Mouse (Mus musculus): Measurements from ENCODE around the gene Triobp. TPM values are rescaled to one million over a fixed set of nuclear protein-coding genes. Genes with fewer than 3 reads are reported as not detected.
"Not testable (repeated sequence)": the region's sequence is repeated elsewhere in the genome, so short reads cannot be mapped to it uniquely, and the experiment has no call there.

Gene Triobp
- polyA plus RNA-seq, 1 experiment from 2014 or later, result 44.9 TPM

DNA sequence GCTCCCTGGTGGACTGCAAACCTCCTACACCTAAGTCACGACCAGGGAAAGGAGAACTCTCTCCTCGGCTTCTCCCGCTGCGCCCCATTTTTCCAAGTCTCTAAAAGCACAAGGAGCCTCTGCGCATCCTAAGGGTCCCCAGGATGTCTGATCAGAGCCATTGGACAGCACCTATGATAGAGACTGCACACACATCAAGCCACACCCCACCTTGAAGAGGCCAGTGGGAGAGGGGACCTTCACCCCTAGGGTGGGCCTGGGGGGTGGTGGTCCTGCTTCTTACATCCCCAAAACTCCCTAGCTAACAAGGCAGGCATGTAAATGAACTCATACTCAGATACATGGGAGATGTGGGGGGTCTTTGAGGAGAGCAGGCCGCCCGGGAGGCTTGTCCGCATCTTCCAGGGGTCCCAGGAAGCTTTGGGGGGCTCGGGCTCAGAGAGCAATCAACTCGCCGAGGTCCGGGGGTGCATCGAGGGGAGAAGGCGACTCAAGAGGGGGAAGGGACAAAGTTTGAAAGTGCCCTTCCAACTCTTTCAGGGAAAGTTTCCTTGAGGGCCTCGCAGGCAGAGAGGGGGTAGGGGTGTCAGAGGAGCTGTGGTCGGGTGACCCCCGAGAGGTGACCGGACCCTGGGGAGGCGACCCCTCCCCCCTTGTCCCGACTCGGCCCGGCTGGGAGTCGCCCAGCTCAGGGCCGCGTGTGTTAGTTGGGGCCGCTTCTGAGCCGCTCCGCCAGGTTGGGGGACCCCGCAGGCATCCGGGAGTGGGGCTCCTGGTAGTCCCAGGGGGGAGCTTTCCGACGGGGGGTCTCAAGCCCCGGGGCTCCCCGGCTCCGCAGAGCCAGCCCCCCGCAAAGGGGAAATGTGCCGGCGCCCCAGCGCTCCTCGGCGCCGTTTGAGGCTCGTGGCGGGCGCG is 80.0 kb downstream of the Triobp start:
- ATAC-seq (ENCODE audit: borderline replicate concordance, extremely low read depth, low FRiP score, low TSS enrichment), result 0 out of 2 replicates have a peak, but pooled peaks have one; percentile 17
- peak overlapping the region; percentile 98 for H3K9ac ChIP-seq
- no peaks in the 10 kb centered on the region for H3K27me3 ChIP-seq
- H3K9me3 ChIP-seq, result no peaks in the 10 kb centered on the region
- peak overlapping the region; percentile 83 for H3K4me3 ChIP-seq
- peak overlapping the region; percentile 95 for H3K27ac ChIP-seq
- peaks cover 36% of the 10 kb centered on the region for H3K4me1 ChIP-seq
- H3K4me2 ChIP-seq, result peak overlapping the region; percentile 98
- WGBS, result 6% methylated on average over 45 of the region's 46 CpGs
- no peaks in the 10 kb centered on the region for H3K36me3 ChIP-seq

DNA sequence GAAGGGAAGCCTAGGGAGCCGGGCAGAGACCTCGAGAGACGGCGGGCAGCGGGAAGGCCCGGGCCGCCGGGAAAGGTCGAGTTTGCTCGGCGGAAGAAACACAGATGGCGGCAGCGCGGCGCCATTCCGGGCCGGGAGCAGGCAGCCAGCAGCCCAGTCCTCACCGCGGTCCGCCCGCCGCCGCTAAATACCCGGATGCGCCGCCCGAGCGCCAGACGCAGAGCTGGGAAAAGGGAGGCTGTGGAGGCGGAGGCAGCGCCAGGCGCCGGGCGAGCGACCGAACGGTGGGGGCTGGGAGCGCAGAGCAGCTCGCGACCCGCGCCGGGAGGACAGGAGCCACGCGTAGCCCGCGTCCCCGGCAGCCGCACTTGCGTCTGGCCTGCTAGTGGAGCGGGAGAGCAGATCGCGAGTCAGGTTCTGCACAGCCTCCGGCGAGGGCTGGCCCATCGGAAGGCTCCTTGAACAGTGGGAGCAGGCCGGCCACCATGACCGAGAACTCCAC is 80.8 kb downstream of the Triobp start, which contains the start of gene H1f0:
Gene H1f0, plus strand, starts transcription at position 214 of the 502 bp plus-strand sequence.
- whole genome bisulfite sequencing, result under 1% methylated on average over 58 of the region's 58 CpGs
- H3K27me3 ChIP-seq, result no peaks in the 10 kb centered on the region
- no peaks in the 10 kb centered on the region for H3K36me3 ChIP-seq
- peak within 1 kb of the TSS; percentile 98 for H3K4me2 ChIP-seq
- peak; percentile 85 for ATAC-seq (ENCODE audit: borderline replicate concordance, extremely low read depth, low FRiP score, low TSS enrichment)
- peak within 1 kb of the TSS; percentile 83 for H3K4me3 ChIP-seq
- no peaks in the 10 kb centered on the region for H3K9me3 ChIP-seq
- peak within 1 kb of the TSS; percentile 98 for H3K9ac ChIP-seq
- H3K27ac ChIP-seq, result peak within 1 kb of the TSS; percentile 95
- H3K4me1 ChIP-seq, result peaks cover 34% of the 10 kb centered on the region

DNA sequence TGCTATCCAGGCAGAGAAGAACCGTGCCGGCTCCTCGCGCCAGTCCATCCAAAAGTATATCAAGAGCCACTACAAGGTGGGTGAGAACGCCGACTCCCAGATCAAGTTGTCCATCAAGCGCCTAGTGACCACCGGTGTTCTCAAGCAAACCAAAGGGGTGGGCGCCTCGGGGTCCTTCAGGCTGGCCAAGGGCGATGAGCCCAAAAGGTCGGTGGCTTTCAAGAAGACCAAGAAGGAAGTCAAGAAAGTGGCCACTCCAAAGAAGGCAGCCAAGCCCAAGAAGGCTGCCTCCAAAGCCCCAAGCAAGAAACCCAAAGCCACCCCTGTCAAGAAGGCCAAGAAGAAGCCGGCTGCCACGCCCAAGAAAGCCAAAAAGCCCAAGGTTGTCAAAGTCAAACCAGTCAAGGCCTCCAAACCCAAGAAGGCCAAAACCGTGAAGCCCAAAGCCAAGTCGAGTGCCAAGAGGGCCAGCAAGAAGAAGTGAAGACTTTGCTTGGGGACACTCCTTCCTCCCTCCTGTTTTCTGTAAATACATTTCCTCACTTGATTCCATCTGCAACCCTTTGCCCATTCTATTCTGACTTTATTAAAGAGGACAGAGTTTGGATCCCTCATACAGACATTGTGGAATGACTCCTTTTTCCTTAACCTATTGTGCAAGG is 81.4 kb downstream of the Triobp start:
- Histone ChIP-seq H3K27ac (peak overlapping the region; percentile 95), H3K27me3 (no peaks in the 10 kb centered on the region), H3K4me2 (peak overlapping the region; percentile 98), H3K4me3 (peak overlapping the region; percentile 83), H3K4me1 (peaks cover 34% of the 10 kb centered on the region), H3K9me3 (no peaks in the 10 kb centered on the region), H3K9ac (peak overlapping the region; percentile 98), H3K36me3 (no peaks in the 10 kb centered on the region)
- ATAC-seq (ENCODE audit: borderline replicate concordance, extremely low read depth, low FRiP score, low TSS enrichment), result no peak
- WGBS, result 13% methylated on average over 16 of the region's 16 CpGs

GRCm38 (mm10) chr15:79029519-79030241 is 82.2 kb downstream of the Triobp start:
- Histone ChIP-seq H3K4me2 (peak overlapping the region; percentile 98), H3K4me1 (peaks cover 34% of the 10 kb centered on the region), H3K9ac (peak overlapping the region; percentile 98), H3K27me3 (no peaks in the 10 kb centered on the region), H3K36me3 (no peaks in the 10 kb centered on the region; the same call in 1 of the 2 replicates), H3K9me3 (no peaks in the 10 kb centered on the region), H3K4me3 (peak overlapping the region; percentile 83), H3K27ac (peak overlapping the region; percentile 77)
- ATAC-seq (ENCODE audit: borderline replicate concordance, extremely low read depth, low FRiP score, low TSS enrichment), result no peak
- 4% methylated on average over 11 of the region's 11 CpGs for WGBS

GRCm38 (mm10) chr15:79030551-79031435 is 83.3 kb downstream of the Triobp start:
- Histone ChIP-seq H3K4me3 (peak overlapping the region; percentile 83), H3K9ac (peak overlapping the region; percentile 98), H3K4me2 (peak overlapping the region; percentile 98), H3K9me3 (no peaks in the 10 kb centered on the region), H3K27me3 (no peaks in the 10 kb centered on the region), H3K36me3 (no peaks in the 10 kb centered on the region; the same call in 1 of the 2 replicates), H3K4me1 (peaks cover 31% of the 10 kb centered on the region), H3K27ac (peak overlapping the region; percentile 77)
- under 1% methylated on average over 52 of the region's 52 CpGs for WGBS
- peak; percentile 82 for ATAC-seq (ENCODE audit: borderline replicate concordance, extremely low read depth, low FRiP score, low TSS enrichment)

DNA sequence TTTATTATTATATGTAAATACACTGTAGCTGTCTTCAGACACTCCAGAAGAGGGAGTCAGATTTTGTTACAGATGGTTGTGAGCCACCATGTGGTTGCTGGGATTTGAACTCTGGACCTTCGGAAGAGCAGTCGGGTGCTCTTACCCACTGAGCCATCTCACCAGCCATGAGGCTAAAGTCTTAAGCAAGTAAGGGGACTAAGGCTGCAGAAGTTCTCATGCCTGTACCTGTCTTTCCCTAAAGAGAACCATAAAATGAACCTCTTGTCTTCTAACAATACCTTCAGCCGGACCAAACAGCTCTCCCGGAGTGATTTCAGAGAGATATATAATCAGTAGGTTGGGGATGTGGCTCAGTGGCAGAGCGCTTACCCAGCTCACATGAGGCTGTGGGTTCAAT is 84.4 kb downstream of the Triobp start:
- not testable (repeated sequence) for H3K36me3 ChIP-seq; H3K27ac ChIP-seq; H3K9ac ChIP-seq; ATAC-seq (ENCODE audit: borderline replicate concordance, extremely low read depth, low FRiP score, low TSS enrichment); H3K27me3 ChIP-seq; H3K4me3 ChIP-seq; H3K4me2 ChIP-seq; H3K9me3 ChIP-seq
- WGBS, result 84% methylated on average over 5 of the region's 5 CpGs
- peaks cover 20% of the 10 kb centered on the region for H3K4me1 ChIP-seq

GRCm38 (mm10) chr15:79037913-79038328 is 90.4 kb downstream of the Triobp start:
- Histone ChIP-seq H3K27me3 (peaks cover 36% of the 10 kb centered on the region), H3K36me3 (no peaks in the 10 kb centered on the region; the same call in none of the 2 replicates), H3K27ac (no peak overlapping the region), H3K4me1 (peaks cover 27% of the 10 kb centered on the region), H3K9ac (no peak overlapping the region), H3K9me3 (no peaks in the 10 kb centered on the region), H3K4me2 (peak overlapping the region; percentile 23; the same call in 1 of the 2 replicates), H3K4me3 (no peak overlapping the region)
- 12% methylated on average over 14 of the region's 14 CpGs for WGBS
- ATAC-seq (ENCODE audit: borderline replicate concordance, extremely low read depth, low FRiP score, low TSS enrichment), result no peak

GRCm38 (mm10) chr15:79038331-79038730 is 90.8 kb downstream of the Triobp start:
- H3K36me3 ChIP-seq, result no peaks in the 10 kb centered on the region; the same call in none of the 2 replicates
- H3K27ac ChIP-seq, result no peak overlapping the region
- no peak overlapping the region for H3K4me2 ChIP-seq
- H3K27me3 ChIP-seq, result peaks cover 40% of the 10 kb centered on the region
- no peaks in the 10 kb centered on the region for H3K9me3 ChIP-seq
- WGBS, result 72% methylated on average over 10 of the region's 10 CpGs
- H3K4me1 ChIP-seq, result peaks cover 31% of the 10 kb centered on the region
- no peak overlapping the region for H3K4me3 ChIP-seq
- no peak for ATAC-seq (ENCODE audit: borderline replicate concordance, extremely low read depth, low FRiP score, low TSS enrichment)
- no peak overlapping the region for H3K9ac ChIP-seq

- Histone ChIP-seq H3K9ac (no peak overlapping the region), H3K36me3 (no peaks in the 10 kb centered on the region; the same call in none of the 2 replicates), H3K4me3 (no peak overlapping the region), H3K4me1 (peaks cover 31% of the 10 kb centered on the region), H3K27ac (no peak overlapping the region), H3K27me3 (peaks cover 45% of the 10 kb centered on the region), H3K4me2 (no peak overlapping the region), H3K9me3 (no peaks in the 10 kb centered on the region)
- peak; percentile 50; the same call in 1 of the 2 replicates for ATAC-seq (ENCODE audit: borderline replicate concordance, extremely low read depth, low FRiP score, low TSS enrichment)
- 19% methylated on average over 7 of the region's 7 CpGs for WGBS
Observed at GRCm38 (mm10) chr15:79038853-79039252, 91.3 kb downstream of the Triobp start.

DNA sequence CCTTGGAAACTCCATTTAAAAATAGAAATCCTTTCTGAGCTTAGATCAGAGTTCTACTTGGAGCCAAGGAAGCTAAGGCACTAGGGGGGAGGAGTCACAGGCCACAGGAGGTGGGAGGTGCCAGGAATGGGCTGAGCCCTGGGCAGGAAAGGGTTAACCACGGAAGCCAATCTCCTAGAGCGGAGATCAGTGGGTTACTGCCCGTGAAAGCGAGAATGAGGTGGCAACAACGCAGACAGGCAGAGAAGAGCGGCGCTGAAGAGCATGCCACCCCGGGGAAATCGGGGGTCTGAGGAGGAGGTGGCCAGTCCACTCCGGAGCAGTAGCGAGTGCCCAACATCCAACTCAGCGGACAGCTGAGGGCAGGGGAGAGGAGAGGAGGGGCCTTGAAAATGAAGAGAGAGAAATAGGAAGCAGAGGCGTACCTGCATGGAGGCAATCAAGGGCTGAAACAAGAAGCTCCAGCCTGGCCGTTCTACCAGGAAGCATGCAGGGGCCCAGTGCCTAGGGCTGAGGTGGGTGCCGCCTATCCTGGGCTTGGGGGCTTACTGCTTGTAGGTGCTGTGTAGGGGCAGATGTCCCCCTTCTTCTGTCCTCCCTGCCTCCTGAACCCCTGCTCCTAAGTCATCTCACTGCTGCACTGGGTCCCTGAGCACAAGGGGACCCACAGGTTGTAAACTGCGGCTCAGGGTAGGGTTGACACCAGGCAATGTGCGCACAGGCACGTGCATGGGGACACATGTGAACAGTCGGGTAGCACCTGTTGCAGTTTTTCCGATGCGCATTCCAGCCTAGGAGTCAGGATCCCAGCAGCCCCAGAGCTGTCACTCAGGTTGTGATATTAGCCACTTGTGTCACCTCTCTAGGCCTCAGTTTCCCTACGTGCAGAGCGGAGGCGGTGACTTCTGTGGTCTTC is 93.2 kb downstream of the Triobp start:
- Histone ChIP-seq H3K4me1 (peaks cover 31% of the 10 kb centered on the region), H3K9me3 (no peaks in the 10 kb centered on the region), H3K27ac (no peak overlapping the region), H3K4me2 (peak overlapping the region; percentile 50), H3K27me3 (peaks cover 55% of the 10 kb centered on the region), H3K9ac (no peak overlapping the region), H3K36me3 (no peaks in the 10 kb centered on the region; the same call in 1 of the 2 replicates), H3K4me3 (peak overlapping the region; percentile 22)
- 15% methylated on average over 24 of the region's 24 CpGs for WGBS
- no peak for ATAC-seq (ENCODE audit: borderline replicate concordance, extremely low read depth, low FRiP score, low TSS enrichment)

Data from lung, embryonic 15.5 days (tissue).